Mouse (Mus musculus): ENCODE measurements around the gene Mns1.

DNA sequence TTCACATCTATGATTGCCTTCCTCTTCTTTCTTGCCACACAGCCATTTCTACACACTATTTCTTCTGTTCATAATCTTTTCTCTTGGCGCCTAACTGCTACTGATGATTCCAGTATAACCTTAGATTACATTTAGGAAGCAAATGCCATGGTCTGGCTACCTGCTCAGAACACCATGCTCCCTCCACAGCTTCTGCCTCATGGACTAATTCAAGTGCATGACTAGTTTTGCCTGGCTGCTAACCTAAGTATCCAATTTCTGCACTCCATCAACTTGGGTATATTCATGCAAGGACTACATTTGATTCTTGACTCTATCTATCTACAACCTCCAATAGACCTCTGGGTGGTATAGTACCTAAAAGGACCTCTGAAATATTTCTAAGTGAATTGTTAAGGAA lies 32.0 kb downstream of the Mns1 start:
- TF ChIP-seq CTCF (IDR thresholded peaks at IDR 0.05; ENCODE audit: insufficient read depth, low read length) (no peak), POLR2A (IDR thresholded peaks at IDR 0.05; ENCODE audit: borderline replicate concordance, extremely low read depth, low read depth, low read length) (no peak)

Data from lung, adult 2 months (tissue).